Mouse (Mus musculus) adrenal gland, postnatal 10 days (tissue): Measurements from ENCODE around the gene Habp4. TPM values are rescaled to one million over a fixed set of nuclear protein-coding genes. Genes with fewer than 3 reads are reported as not detected.

Source experiments
- DNase-seq: peaks from one replicate; pipeline ENCODE4 v3.0.0; 2021; ENCODE audit warnings: mixed read lengths
- total RNA-seq, 2 experiments: library from RNA; stranded (reverse); gene quantifications; 2 replicates each; pipeline ENCODE4 v1.2.3; 2021

Habp4 gene
- total RNA-seq, 2 experiments from 2014 or later, result 20.4 to 24.7 TPM

- DNase-seq, result no peak
Measured at GRCm38 (mm10) chr13:64178746-64179652, 17.4 kb downstream of the Habp4 start.

- no peak for DNase-seq
Measured at GRCm38 (mm10) chr13:64180300-64180699, 18.7 kb downstream of the Habp4 start.

- DNase-seq, result peak; percentile 86
Measured at GRCm38 (mm10) chr13:64180888-64181287, 19.3 kb downstream of the Habp4 start.

- no peak for DNase-seq
Measured at GRCm38 (mm10) chr13:64182091-64182490, 20.5 kb downstream of the Habp4 start.

GRCm38 (mm10) chr13:64183583-64183982 is 22.0 kb downstream of the Habp4 start:
- DNase-seq, result no peak

- no peak for DNase-seq
Measured at GRCm38 (mm10) chr13:64184361-64184760, 22.7 kb downstream of the Habp4 start.

GRCm38 (mm10) chr13:64185176-64185575 is 23.6 kb downstream of the Habp4 start:
- no peak for DNase-seq

GRCm38 (mm10) chr13:64185586-64185985 is 24.0 kb downstream of the Habp4 start:
- DNase-seq, result no peak

GRCm38 (mm10) chr13:64186516-64186915 is 24.9 kb downstream of the Habp4 start:
- DNase-seq, result peak; percentile 19

GRCm38 (mm10) chr13:64187065-64187464 is 25.4 kb downstream of the Habp4 start:
- DNase-seq, result no peak

GRCm38 (mm10) chr13:64197899-64198298 is 36.3 kb downstream of the Habp4 start:
- DNase-seq, result no peak

- no peak for DNase-seq
Measured at GRCm38 (mm10) chr13:64198310-64198709, 36.7 kb downstream of the Habp4 start.

GRCm38 (mm10) chr13:64200911-64201310 is 39.3 kb downstream of the Habp4 start:
- no peak for DNase-seq

- peak; percentile 34 for DNase-seq
Measured at GRCm38 (mm10) chr13:64204726-64205125, 43.1 kb downstream of the Habp4 start.

- no peak for DNase-seq
Measured at GRCm38 (mm10) chr13:64205186-64205585, 43.6 kb downstream of the Habp4 start.

GRCm38 (mm10) chr13:64208146-64208545 is 46.5 kb downstream of the Habp4 start:
- no peak for DNase-seq

- DNase-seq, result no peak
Measured at GRCm38 (mm10) chr13:64211995-64212603, 50.5 kb downstream of the Habp4 start.

GRCm38 (mm10) chr13:64214891-64215290 is 53.3 kb downstream of the Habp4 start:
- DNase-seq, result no peak

GRCm38 (mm10) chr13:64225738-64226137 is 64.1 kb downstream of the Habp4 start:
- DNase-seq, result no peak

- no peak for DNase-seq
Measured at GRCm38 (mm10) chr13:64226725-64227124, 65.1 kb downstream of the Habp4 start.

GRCm38 (mm10) chr13:64233139-64233538 is 71.5 kb downstream of the Habp4 start:
- no peak for DNase-seq

GRCm38 (mm10) chr13:64235062-64235715 is 73.6 kb downstream of the Habp4 start:
- DNase-seq, result no peak

GRCm38 (mm10) chr13:64235777-64236176 is 74.2 kb downstream of the Habp4 start:
- no peak for DNase-seq
